Mouse (Mus musculus) limb, embryonic 11.5 days (tissue): ENCODE measurements around the gene Cisd2. TPM values are rescaled to one million over a fixed set of nuclear protein-coding genes. Genes with fewer than 3 reads are reported as not detected.

Experiments
- ATAC-seq: fragments of 200-750 bp; cut with Nextera tagmentation; 2 replicates; pipeline ENCODE4 v1.8.0; 2017; ENCODE audit warnings: low read depth; ENCODE audit not compliant: insufficient number of reproducible peaks, low FRiP score, low TSS enrichment
- DNase-seq: peaks from one replicate; pipeline ENCODE4 v3.0.0-alpha.2; 2015; ENCODE audit warnings: low spot score
- H3K27ac ChIP-seq: fragments of 300-500 bp; sonication (generic); replicated peaks from 2 replicates; pipeline ENCODE4 v1.5.1; 2014; ENCODE audit warnings: low read depth, mild to moderate bottlenecking, low read length
- H3K27me3 ChIP-seq: fragments of 300-500 bp; sonication (generic); 2 replicates; pipeline ENCODE4 v1.6.1; 2014; ENCODE audit warnings: mild to moderate bottlenecking, low read length, mixed read lengths; ENCODE audit not compliant: control insufficient read depth, insufficient read depth
- H3K36me3 ChIP-seq: fragments of 300-500 bp; sonication (generic); 2 replicates; pipeline ENCODE4 v1.6.1; 2014; ENCODE audit warnings: mild to moderate bottlenecking, low read length, moderate library complexity, mixed read lengths; ENCODE audit not compliant: control insufficient read depth, insufficient read depth
- H3K4me1 ChIP-seq: fragments of 300-500 bp; sonication (generic); 2 replicates; pipeline ENCODE4 v1.6.1; 2014; ENCODE audit warnings: low read length, mixed read lengths; ENCODE audit not compliant: control insufficient read depth, insufficient read depth
- H3K4me2 ChIP-seq: fragments of 300-500 bp; sonication (generic); 2 replicates; pipeline ENCODE4 v1.6.1; 2014; ENCODE audit warnings: low read depth, mild to moderate bottlenecking, moderate library complexity; ENCODE audit not compliant: severe bottlenecking
- H3K4me3 ChIP-seq: fragments of 300-500 bp; sonication (generic); 2 replicates; pipeline ENCODE4 v1.5.1; 2014; ENCODE audit warnings: low read depth, low read length
- H3K9ac ChIP-seq: fragments of 300-500 bp; sonication (generic); 2 replicates; pipeline ENCODE4 v1.6.1; 2014; ENCODE audit warnings: mild to moderate bottlenecking, low read length
- H3K9me3 ChIP-seq: fragments of 300-500 bp; sonication (generic); 2 replicates; pipeline ENCODE4 v1.6.1; 2016; ENCODE audit warnings: low read length; ENCODE audit not compliant: control insufficient read depth
- WGBS: fragments of 180-500 bp; shearing (Covaris S2); extraction: QIAGEN DNeasy Blood & Tissue Kit; methylation state at CpG from one replicate; pipeline ENCODE4 v1.1.7; 2014; 5-methylcytosine and 5-hydroxymethylcytosine counted together
- polyA plus RNA-seq: library from polyadenylated mRNA; unstranded; fragments of >200 nt; fragmentation: Nextera tagmentation; extraction: Ambion mirVana; gene quantifications from 2 replicates; pipeline ENCODE4 v1.2.1, GENCODE M21; 2014

Cisd2 gene
- polyA plus RNA-seq, 1 experiment from 2014 or later: 64.7 TPM

GRCm38 (mm10) chr3:135379868-135380267 is 43.9 kb downstream of the Cisd2 start:
- no peaks in the 10 kb centered on the region for H3K9me3 ChIP-seq
- no peak overlapping the region for H3K4me2 ChIP-seq
- H3K4me1 ChIP-seq: no peaks in the 10 kb centered on the region
- 89% methylated on average over 4 of the region's 4 CpGs for WGBS
- DNase-seq: no peak
- no peak overlapping the region for H3K9ac ChIP-seq
- no peak for ATAC-seq
- no peaks in the 10 kb centered on the region for H3K36me3 ChIP-seq
- no peak overlapping the region for H3K4me3 ChIP-seq
- H3K27me3 ChIP-seq: no peaks in the 10 kb centered on the region
- H3K27ac ChIP-seq: no peak overlapping the region

- Histone ChIP-seq H3K9ac (no peak overlapping the region), H3K9me3 (no peaks in the 10 kb centered on the region), H3K27ac (no peak overlapping the region), H3K36me3 (no peaks in the 10 kb centered on the region), H3K4me3 (no peak overlapping the region), H3K4me2 (no peak overlapping the region), H3K27me3 (no peaks in the 10 kb centered on the region), H3K4me1 (no peaks in the 10 kb centered on the region)
- DNase-seq: no peak
- WGBS: 76% methylated on average over 10 of the region's 10 CpGs
- no peak for ATAC-seq
These were observed 46.3 kb downstream of the Cisd2 start for GRCm38 (mm10) chr3:135377445-135377844.

- Histone ChIP-seq H3K9ac (no peak overlapping the region), H3K4me1 (no peaks in the 10 kb centered on the region), H3K9me3 (no peaks in the 10 kb centered on the region), H3K36me3 (no peaks in the 10 kb centered on the region), H3K4me2 (no peak overlapping the region), H3K27ac (no peak overlapping the region), H3K27me3 (no peaks in the 10 kb centered on the region), H3K4me3 (no peak overlapping the region)
- no peak for ATAC-seq
- WGBS: 77% methylated on average over 3 of the region's 3 CpGs
- no peak for DNase-seq
These were observed 47.9 kb downstream of the Cisd2 start for GRCm38 (mm10) chr3:135375836-135376235.

- Histone ChIP-seq H3K27ac (no peak overlapping the region), H3K27me3 (no peaks in the 10 kb centered on the region), H3K4me1 (no peaks in the 10 kb centered on the region), H3K4me2 (no peak overlapping the region), H3K9me3 (no peaks in the 10 kb centered on the region), H3K9ac (no peak overlapping the region), H3K4me3 (no peak overlapping the region), H3K36me3 (no peaks in the 10 kb centered on the region)
- no peak for ATAC-seq
- no peak for DNase-seq
- WGBS: 91% methylated on average over 4 of the region's 4 CpGs
These were observed 66.3 kb downstream of the Cisd2 start for GRCm38 (mm10) chr3:135357394-135357793.

Other genes starting within 250 kb of the Cisd2 start
- 48.6 and 54.1 TPM in 2 replicates for gene Cenpe, start 211.4 kb downstream of the Cisd2 start, polyA plus RNA-seq
- 7.4 and 9.2 TPM in 2 replicates for gene Bdh2, start 142.7 kb downstream of the Cisd2 start, polyA plus RNA-seq
- gene Slc9b2, start 116.2 kb downstream of the Cisd2 start, polyA plus RNA-seq: 5.1 and 5.6 TPM in 2 replicates
- gene Slc9b1, start 75.9 kb downstream of the Cisd2 start, polyA plus RNA-seq: 0.15 and 0.57 TPM in 2 replicates
- gene Ube2d3, start 14.2 kb upstream of the Cisd2 start, polyA plus RNA-seq: 616 and 639 TPM in 2 replicates
- 4.1 and 4.7 TPM in 2 replicates for gene Manba, start 61.7 kb upstream of the Cisd2 start, polyA plus RNA-seq